Mouse (Mus musculus) monocyte, adult 5-6 weeks (primary cell): ENCODE results near the gene Pde7b. TPM values are rescaled to one million over a fixed set of nuclear protein-coding genes. Genes with fewer than 3 reads are reported as not detected.

Source experiments
- ATAC-seq: fragments of 153-309, 156-312 bp; replicated peaks from 2 replicates; pipeline ENCODE4 v1.8.0; 2017; ENCODE audit warnings: mild to moderate bottlenecking; ENCODE audit not compliant: low TSS enrichment, insufficient number of reproducible peaks, severe bottlenecking, poor library complexity, low FRiP score
- total RNA-seq: library from RNA; stranded (forward); fragments of 200-1000, 200-491, 200-594 nt; gene quantifications from 3 replicates; pipeline ENCODE4 v1.2.3, GENCODE M21; 2017

The Pde7b gene
- total RNA-seq, 1 experiment from 2014 or later, result 3.7 TPM

DNA sequence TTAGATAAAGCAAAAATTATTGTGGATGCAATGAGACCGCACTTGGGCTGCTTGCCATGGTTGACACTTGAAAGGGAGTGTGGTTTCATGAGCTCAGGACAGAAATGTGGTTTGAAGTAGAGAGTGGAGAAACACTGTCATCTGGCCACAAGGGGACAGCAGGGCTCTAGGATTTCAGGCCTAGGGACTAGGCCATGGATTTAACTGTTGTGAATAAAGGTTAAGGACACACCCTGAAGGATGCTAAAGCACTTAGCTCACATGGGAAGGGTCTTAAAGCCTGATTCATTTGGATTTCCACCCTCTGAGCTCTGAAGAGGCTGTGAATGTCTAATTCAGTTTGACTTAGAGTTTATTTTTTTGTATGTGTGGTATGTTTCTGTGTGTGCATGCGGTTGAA is 319.4 kb downstream of the Pde7b start:
- no peak for ATAC-seq

DNA sequence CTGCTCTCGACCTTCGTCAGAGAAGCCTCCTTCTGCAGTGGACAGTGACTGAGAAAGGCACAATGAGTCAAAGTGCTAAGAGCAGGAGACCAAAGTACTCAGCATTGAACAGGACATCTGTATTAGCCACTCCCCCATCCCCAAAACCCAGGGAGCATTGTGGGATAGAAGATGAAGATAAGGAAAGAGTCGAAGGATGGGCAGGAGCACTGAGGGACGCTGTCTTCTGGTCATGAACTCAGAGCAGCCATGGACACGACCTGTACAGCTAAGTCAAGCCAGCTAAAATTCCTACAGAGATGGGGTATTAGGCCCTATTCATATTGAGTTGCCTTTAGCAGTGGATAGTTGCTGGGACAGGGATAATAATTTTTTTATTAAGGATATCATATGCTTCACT is 321.9 kb downstream of the Pde7b start:
- no peak for ATAC-seq

DNA sequence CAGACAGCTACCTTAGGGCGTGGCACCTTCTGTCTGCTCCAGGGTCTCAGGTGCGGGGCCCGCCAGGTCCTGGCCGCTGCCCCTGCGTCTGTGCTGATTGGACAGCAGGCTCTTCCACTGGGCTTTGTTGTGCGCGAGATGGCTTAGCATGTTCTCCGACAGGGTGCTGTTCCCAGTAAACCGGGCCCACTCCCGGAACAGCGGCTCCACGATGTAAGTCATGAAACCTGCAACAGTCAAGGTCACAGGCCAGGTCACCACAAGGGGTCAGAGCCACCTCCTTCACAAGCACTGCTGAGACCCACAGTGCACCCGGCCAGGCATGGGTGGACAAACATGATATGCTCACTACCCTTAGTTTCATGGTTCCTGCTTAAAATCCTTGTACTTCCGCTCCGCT is 324.5 kb downstream of the Pde7b start:
- no peak for ATAC-seq

DNA sequence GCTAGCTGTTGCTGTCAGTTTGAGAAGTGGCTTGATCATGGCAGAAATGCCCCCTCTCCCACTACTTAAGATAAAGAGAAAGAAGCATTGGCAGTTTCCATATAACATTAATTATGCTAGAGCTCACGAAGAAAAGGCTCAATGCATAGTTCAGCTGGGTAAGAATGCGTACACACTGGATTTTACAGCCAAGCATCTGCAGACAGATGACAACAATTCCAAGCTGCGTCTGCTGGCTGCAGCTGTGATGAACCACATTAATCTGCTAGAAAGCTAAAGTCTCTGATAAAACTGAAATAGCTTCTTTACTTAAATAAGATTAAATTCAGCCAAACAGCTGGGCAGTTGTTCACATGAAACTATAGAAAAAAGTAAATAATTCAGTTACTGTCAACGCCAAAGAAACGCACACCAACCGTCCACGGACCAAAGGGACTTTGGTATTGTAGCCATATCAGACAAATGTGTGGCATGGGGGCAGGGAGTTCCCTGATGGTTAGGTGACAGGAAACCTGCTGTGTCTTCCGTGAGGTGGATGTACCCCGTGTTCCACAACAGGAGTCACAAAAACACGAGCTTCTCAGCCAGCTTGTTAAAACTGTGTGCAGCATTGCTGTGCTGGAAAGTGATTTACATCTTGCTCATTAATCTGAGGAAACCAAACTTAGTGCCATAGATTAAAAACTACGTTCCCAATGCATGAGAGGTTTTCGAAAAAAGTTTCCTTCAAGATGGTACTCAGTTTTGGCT is 326.1 kb downstream of the Pde7b start:
- ATAC-seq, result no peak

GRCm38 (mm10) chr10:20398224-20398623 is 326.7 kb downstream of the Pde7b start:
- ATAC-seq, result peak; percentile 81

GRCm38 (mm10) chr10:20395778-20396177 is 329.1 kb downstream of the Pde7b start:
- ATAC-seq, result peak; percentile 67

DNA sequence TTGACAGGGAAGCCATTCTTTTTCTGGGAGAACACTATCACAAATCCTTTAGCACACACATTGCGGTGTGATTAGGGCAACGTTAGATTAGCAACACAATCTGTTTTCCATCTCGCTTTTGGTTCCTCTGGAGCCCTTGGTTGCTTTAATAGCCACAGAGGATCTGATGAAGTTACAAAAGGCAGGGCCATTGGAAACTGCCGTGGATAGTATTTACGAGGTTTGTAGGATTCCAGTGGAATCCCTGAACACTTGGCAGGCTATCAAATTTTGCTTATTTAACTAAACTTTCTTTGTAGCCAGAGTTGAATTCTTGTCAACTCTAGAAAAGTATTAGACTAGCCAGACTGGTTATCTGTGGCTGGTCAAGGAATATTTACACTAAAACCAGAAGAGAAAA is 330.1 kb downstream of the Pde7b start:
- no peak for ATAC-seq

- no peak for ATAC-seq
These were observed 334.3 kb downstream of the Pde7b start for GRCm38 (mm10) chr10:20390568-20390967.

GRCm38 (mm10) chr10:20382807-20383419 is 342.0 kb downstream of the Pde7b start:
- ATAC-seq, result no peak

DNA sequence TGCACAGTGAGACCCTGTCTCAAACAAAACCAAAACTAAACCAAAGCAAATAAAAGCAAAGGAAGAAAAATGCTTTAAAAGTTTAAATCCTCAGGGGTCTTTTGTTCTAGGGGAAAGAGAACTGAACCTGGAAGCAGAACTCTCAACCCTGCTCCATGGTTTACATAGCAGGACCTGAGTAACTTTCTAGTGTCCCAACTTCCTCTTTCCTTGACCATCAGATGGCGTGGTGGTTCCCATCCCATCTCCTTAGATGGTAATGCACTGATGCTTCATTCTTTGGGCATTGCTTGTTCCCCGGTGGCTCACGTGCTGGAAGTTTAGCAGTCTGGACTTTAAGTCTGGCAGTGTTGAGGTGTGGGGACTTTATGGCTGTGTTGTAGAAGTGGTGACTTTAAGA is 343.5 kb downstream of the Pde7b start:
- ATAC-seq, result 0 out of 2 replicates have a peak, but pooled peaks have one; percentile 56

- no peak for ATAC-seq
These were observed 344.1 kb downstream of the Pde7b start for GRCm38 (mm10) chr10:20380798-20381197.

DNA sequence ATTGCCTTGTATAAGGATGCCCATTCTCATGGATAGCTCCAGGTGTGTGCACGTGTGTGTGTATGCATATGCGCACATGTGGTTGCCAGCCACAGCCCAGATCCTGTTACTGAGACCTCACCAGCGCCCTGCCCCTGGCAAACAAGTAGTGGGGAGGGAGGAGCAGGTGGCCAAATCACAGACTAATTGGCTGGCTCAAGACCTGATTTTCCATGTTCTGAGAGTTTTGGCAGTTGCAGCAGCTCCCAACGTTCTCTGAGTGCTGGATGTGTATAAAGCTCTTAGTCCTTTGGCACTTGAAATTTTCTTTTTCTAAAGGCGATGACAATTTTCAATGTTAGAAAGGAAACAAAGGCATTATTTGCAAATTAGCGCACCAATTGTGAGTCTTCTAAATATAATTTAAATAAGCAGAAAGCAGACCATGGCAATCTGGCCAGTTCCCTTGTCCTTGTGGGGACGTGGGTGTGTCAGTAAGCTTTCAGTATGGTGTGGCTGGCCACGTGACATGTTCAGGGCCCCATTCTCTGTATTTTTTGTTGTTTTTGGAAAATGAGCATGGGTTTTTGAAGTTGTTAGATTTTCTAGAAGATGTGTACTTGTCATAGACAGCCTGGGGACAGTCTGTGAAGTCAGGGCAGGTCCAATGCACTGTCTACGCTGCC is 345.7 kb downstream of the Pde7b start:
- ATAC-seq, result no peak

DNA sequence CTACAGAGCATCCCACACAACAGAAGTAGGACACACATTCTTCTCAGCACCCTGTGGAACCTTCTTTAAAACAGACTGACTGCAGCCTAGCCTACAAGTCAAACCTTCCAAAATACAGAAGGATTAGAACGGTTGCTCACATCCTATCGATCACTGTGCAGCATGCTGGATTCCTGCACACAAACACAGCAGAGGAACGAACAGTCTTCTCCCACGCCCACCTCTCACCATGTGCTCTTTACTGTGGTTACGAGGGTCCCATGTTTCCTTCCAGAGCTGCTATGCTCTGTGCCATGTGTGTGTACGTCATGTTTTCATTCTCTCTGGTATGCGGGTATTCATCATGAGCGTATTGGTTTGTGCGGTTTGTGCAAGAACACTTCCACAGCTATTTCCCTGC is 347.3 kb downstream of the Pde7b start:
- ATAC-seq, result no peak

DNA sequence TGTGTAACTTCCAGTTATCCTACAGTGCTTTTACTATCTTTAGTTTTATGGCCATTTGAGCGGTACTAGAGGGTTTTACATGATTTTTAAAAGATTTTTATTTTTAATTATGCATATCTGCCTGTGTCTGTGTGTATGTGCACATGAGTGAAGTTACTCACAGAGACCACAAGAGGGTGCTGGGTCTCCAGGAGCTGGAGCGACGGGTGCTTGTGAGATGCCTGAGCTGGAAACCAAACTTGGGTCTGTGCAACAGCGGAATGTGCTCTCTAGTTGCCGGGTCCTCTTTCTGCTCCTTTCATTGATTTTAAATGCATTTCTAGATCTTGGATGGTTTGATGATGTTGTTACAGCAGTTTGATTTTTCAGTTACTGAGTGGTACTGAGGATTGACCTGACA is 352.8 kb downstream of the Pde7b start:
- no peak for ATAC-seq

- ATAC-seq, result no peak
These were observed 362.3 kb downstream of the Pde7b start for GRCm38 (mm10) chr10:20362450-20363118.

GRCm38 (mm10) chr10:20361542-20362449 is 363.1 kb downstream of the Pde7b start:
- peak; percentile 74 for ATAC-seq

GRCm38 (mm10) chr10:20348894-20349293 is 376.0 kb downstream of the Pde7b start:
- ATAC-seq, result peak; percentile 72
